Mouse (Mus musculus): ENCODE data around the gene Sc5d.

DNA sequence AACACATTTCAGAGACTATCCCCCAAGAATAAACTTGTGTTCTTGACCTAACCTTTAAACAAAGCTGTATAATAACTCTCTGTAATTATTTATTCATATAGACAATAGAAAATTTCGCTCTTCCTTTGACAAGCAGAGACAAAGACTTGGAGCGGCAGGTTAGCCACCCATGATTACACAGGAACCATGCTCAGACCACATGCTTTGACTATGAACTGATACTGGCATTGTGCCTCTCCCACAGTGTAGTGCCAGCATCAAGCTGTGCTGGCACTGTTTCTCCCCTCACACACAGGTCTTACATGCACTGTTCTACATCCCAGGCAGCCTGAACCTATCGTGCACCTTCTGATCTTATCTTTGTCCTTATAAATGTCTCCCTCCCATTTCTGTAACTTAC, 23.0 kb downstream of the Sc5d start:
- no peak for TF ChIP-seq CTCF (IDR thresholded peaks at IDR 0.05; ENCODE audit: insufficient read depth, low read depth, low read length)
- TF ChIP-seq POLR2A (IDR thresholded peaks at IDR 0.05; ENCODE audit: insufficient read depth, low read depth, low read length) = no peak
